Mouse (Mus musculus) liver, postnatal 0 days (tissue): ENCODE results near the gene Pclo. TPM values are rescaled to one million over a fixed set of nuclear protein-coding genes. Genes with fewer than 3 reads are reported as not detected.
A peak's percentile ranks its signal among the peaks of the same experiment; 100 is the strongest.
"Not testable (repeated sequence)": the region's sequence is repeated elsewhere in the genome, so short reads cannot be mapped to it uniquely, and the experiment has no call there.

ENCODE experiments used
- ATAC-seq: fragments of 200-750 bp; cut with Nextera tagmentation; 2 replicates; pipeline ENCODE4 v1.8.0; 2017; ENCODE audit warnings: mild to moderate bottlenecking, moderate library complexity
- DNase-seq: peaks from one replicate; pipeline ENCODE4 v3.0.0-alpha.2; 2016
- H3K27ac ChIP-seq: fragments of 300-500 bp; sonication (generic); 2 replicates; pipeline ENCODE4 v1.5.1; 2014; ENCODE audit warnings: antibody characterized with exemption, moderate library complexity, mild to moderate bottlenecking, low read depth
- H3K27me3 ChIP-seq: fragments of 300-500 bp; sonication (generic); 2 replicates; pipeline ENCODE4 v1.6.1; 2014; ENCODE audit warnings: low read length, control low read depth, mixed read lengths; ENCODE audit not compliant: insufficient read depth
- H3K36me3 ChIP-seq: fragments of 300-500 bp; sonication (generic); replicated peaks from 2 replicates; pipeline ENCODE4 v1.6.1; 2014; ENCODE audit warnings: mild to moderate bottlenecking, control low read depth, low read length, moderate library complexity, mixed read lengths; ENCODE audit not compliant: insufficient read depth
- H3K4me1 ChIP-seq: fragments of 300-500 bp; sonication (generic); 2 replicates; pipeline ENCODE4 v1.6.1; 2014; ENCODE audit warnings: antibody characterized with exemption, mild to moderate bottlenecking, control low read depth; ENCODE audit not compliant: insufficient read depth
- H3K4me2 ChIP-seq: fragments of 300-500 bp; sonication (generic); 2 replicates; pipeline ENCODE4 v1.6.1; 2014; ENCODE audit warnings: low read depth, mild to moderate bottlenecking, low read length, moderate library complexity, mixed read lengths
- H3K4me3 ChIP-seq: fragments of 300-500 bp; sonication (generic); 2 replicates; pipeline ENCODE4 v1.5.1; 2014; ENCODE audit warnings: low read depth, low read length
- H3K9ac ChIP-seq: fragments of 300-500 bp; sonication (generic); replicated peaks from 2 replicates; pipeline ENCODE4 v1.6.1; 2014; ENCODE audit warnings: mild to moderate bottlenecking, moderate library complexity
- H3K9me3 ChIP-seq: fragments of 300-500 bp; sonication (generic); 2 replicates; pipeline ENCODE4 v1.6.1; 2016; ENCODE audit warnings: mild to moderate bottlenecking, control low read depth, low read length, mixed read lengths
- CTCF ChIP-seq: sonication (generic); IDR thresholded peaks from 2 replicates; pipeline ENCODE4 v1.5.1; 2016; ENCODE audit warnings: antibody characterized with exemption, low read depth
- EP300 ChIP-seq: IDR thresholded peaks from 2 replicates; pipeline ENCODE4 v1.6.1; 2016; ENCODE audit warnings: antibody characterized with exemption, low read depth, mild to moderate bottlenecking
- WGBS: fragments of 180-500 bp; shearing (Covaris S2); extraction: QIAGEN DNeasy Blood & Tissue Kit; methylation state at CpG from one replicate; pipeline ENCODE4 v1.1.7; 2014; ENCODE audit not compliant: insufficient replicate concordance; 5-methylcytosine and 5-hydroxymethylcytosine counted together
- polyA plus RNA-seq: library from polyadenylated mRNA; unstranded; fragments of >200 nt; fragmentation: Nextera tagmentation; extraction: Ambion mirVana; gene quantifications from 2 replicates; pipeline ENCODE4 v1.2.1, GENCODE M21; 2015

Gene Pclo
- polyA plus RNA-seq = 0.01 TPM in 1 of 2 replicates, not detected in the other

DNA sequence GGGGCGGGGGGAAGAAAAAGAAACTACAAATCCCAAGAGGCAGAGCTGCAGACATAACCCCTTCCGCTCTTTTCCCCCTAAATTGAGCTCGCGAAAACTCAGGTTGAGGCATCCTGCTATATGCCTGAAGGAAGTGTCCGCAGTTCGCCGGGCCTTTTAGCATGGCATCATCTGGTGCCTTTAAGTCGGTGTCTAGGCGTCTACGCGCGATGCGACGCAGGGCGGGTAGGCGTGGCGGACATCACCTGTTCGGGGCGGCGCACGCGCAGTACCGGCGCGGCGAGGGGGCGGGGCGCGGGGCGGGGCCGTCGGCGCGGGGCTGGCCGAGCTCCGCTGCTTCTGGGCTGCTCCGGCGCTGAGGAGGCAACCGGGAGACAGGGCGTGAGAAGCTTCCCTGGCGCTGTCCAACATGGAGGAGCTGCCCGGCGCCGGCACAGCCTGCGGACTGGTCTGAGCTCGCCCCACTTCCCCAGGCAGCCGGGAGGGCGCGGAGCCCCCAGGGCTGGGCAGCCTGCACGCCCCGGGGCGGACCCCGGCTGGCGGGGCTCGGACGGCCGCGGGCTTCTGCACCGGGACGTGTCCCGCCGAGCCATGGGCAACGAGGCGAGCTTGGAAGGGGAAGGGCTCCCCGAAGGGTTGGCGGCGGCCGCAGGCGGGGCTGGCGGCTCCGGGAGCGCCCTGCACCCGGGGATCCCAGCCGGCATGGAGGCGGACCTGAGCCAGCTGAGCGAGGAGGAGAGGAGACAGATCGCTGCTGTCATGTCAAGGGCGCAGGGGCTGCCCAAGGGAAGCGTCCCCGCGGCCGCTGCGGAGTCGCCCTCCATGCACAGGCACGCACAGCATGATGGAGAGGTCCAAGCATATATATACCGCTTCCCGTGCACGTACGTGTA, at the start of gene Pclo:
Gene Pclo, plus strand, starts transcription at position 288 of the 893 bp plus-strand sequence.
- 0 out of 2 replicates have a peak, but pooled peaks cover 7% of the 10 kb centered on the region for H3K27me3 ChIP-seq
- no peak for TF ChIP-seq EP300
- no peak for TF ChIP-seq CTCF
- peak; percentile 85 for DNase-seq
- ATAC-seq = peak; percentile 97
- WGBS = 2% methylated on average over 81 of the region's 89 CpGs
- H3K36me3 ChIP-seq = no peaks in the 10 kb centered on the region
- peak within 1 kb of the TSS; percentile 57 for H3K4me3 ChIP-seq
- peaks cover 7% of the 10 kb centered on the region; the same call in 1 of the 2 replicates for H3K4me1 ChIP-seq
- no peaks in the 10 kb centered on the region for H3K9me3 ChIP-seq
- peak within 1 kb of the TSS; percentile 41; the same call in 1 of the 2 replicates for H3K9ac ChIP-seq
- H3K27ac ChIP-seq = no peak within 1 kb of the TSS
- peak within 1 kb of the TSS; percentile 86 for H3K4me2 ChIP-seq

DNA sequence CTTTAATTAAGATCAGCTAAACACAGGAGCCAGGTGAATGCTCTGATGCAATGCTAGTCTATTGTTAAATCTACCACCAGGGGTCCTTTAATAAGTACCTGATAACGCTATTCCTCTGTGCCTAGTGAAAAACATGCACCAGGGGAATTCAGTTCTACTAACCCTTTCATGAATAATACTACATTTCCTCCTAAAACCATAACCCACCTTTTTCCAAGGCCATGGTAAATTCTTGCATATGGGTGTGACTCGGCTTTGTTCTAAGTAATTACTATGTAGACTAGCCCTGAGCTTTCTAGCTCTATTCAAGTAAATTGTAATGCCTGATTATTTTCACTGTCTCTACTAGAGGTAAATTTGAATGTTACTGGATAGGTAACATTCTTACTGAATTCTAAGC, 20.3 kb upstream of the Pclo start:
- H3K4me2 ChIP-seq, DNase-seq, H3K36me3 ChIP-seq, ATAC-seq, H3K9me3 ChIP-seq, H3K4me1 ChIP-seq, H3K27me3 ChIP-seq, H3K27ac ChIP-seq, H3K4me3 ChIP-seq, H3K9ac ChIP-seq: not testable (repeated sequence)
- WGBS = 48% methylated on average over 2 of the region's 2 CpGs

DNA sequence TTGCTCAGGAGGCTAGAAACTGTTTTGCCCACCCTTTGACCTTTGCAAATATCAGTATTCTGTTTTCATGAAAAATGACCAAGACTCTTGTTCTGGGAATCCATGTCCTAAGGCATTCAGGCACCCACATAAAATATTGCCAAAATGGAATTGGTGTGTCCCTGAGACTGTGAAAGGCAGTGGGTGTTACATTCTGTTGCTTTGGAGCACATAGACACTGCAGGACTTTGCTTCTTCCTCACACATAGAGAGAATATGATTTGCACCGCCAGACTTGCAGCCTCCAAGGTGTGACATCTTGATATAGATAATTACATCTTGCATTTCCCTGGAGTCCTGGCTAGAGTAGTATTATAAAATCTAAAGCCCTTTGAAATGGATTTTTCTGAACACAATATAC, 6.2 kb upstream of the Pclo start:
- Histone ChIP-seq H3K4me3 (no peak overlapping the region), H3K9me3 (no peaks in the 10 kb centered on the region), H3K9ac (no peak overlapping the region), H3K36me3 (no peaks in the 10 kb centered on the region), H3K4me1 (no peaks in the 10 kb centered on the region), H3K27ac (no peak overlapping the region), H3K4me2 (no peak overlapping the region), H3K27me3 (no peaks in the 10 kb centered on the region)
- TF ChIP-seq CTCF (no peak), EP300 (no peak)
- 64% methylated on average over 1 of the region's 1 CpGs for WGBS
- DNase-seq (no peak), ATAC-seq (no peak)

DNA sequence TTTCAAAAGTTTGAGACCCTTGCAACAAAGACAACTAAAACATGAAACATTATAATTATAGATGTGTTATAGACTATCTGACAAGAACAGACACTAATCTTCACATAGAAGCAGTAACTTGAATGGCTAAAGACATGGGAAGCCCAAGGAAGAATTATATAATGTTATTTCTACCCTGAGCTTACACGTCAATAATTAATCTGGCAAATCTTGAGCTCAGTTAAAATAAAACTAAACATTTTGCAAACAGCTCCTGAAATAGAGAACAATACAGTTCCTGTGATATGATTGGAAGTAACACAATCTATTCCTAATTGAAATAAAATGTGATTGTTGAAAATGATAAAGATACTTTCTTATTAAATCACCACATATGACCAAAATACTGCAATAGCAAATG, 5.1 kb upstream of the Pclo start:
- TF ChIP-seq EP300 (no peak), CTCF (no peak)
- no peak overlapping the region for H3K4me3 ChIP-seq
- 77% methylated on average over 1 of the region's 1 CpGs for WGBS
- H3K36me3 ChIP-seq = no peaks in the 10 kb centered on the region
- H3K4me2 ChIP-seq = no peak overlapping the region
- 0 out of 2 replicates have a peak, but pooled peaks cover 2% of the 10 kb centered on the region for H3K4me1 ChIP-seq
- DNase-seq = no peak
- no peaks in the 10 kb centered on the region for H3K9me3 ChIP-seq
- ATAC-seq = no peak
- H3K9ac ChIP-seq = no peak overlapping the region
- H3K27me3 ChIP-seq = no peaks in the 10 kb centered on the region
- H3K27ac ChIP-seq = no peak overlapping the region

DNA sequence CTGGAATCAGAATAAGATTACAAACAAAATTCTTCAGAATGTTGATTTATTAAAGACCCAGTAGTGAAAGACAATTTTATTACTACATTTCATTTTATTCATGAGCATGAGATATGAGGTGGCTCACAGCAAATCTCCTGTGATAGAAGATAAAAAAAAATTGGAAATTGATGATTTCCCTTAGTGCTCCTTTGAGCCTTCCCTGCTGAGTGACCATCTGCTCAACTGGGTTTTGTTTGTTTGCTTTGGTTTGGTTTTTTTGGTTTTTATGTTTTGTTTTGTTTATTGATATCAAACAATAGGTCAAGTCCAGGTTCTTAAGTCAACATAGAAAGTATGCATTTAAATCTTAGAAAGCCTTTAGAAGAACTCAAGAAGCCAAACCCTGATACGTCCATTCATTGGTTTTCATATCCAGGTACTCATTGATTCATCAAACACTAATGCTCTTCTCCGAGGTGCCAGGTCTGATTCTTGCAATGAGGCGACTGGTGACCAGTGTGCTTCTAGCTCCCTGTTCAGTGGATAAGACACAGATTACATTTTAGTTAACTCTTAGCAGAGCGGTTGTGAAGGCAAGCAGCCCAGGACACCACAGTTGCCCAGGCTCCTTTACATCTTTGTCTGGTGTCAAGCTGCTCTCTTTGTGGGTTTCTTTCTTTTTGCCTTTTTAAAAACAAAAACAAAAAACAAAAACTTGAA, 3.6 kb downstream of the Pclo start:
- Histone ChIP-seq H3K4me1 (peaks cover 7% of the 10 kb centered on the region; the same call in 1 of the 2 replicates), H3K4me3 (no peak overlapping the region), H3K9me3 (no peaks in the 10 kb centered on the region), H3K27me3 (0 out of 2 replicates have a peak, but pooled peaks cover 7% of the 10 kb centered on the region), H3K4me2 (no peak overlapping the region), H3K9ac (no peak overlapping the region), H3K27ac (no peak overlapping the region), H3K36me3 (no peaks in the 10 kb centered on the region)
- WGBS = 62% methylated on average over 4 of the region's 4 CpGs
- no peak for ATAC-seq
- TF ChIP-seq EP300 (no peak), CTCF (no peak)
- no peak for DNase-seq

DNA sequence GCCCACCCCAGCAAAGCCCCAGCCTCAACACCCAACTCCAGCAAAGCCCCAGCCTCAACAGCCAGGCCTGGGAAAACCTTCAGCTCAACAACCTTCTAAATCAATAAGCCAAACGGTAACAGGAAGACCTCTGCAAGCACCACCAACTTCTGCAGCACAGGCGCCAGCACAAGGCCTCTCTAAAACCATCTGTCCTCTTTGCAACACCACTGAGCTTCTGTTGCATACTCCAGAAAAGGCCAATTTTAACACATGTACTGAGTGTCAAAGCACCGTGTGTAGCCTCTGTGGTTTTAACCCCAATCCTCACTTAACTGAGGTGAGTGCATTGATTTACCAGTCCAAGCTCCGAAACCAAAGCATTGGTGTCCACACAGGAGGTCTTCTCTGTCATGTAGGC, 7.3 kb downstream of the Pclo start:
- Histone ChIP-seq H3K4me2 (no peak overlapping the region), H3K27ac (no peak overlapping the region), H3K9me3 (no peaks in the 10 kb centered on the region), H3K27me3 (no peaks in the 10 kb centered on the region), H3K4me3 (no peak overlapping the region), H3K4me1 (no peaks in the 10 kb centered on the region), H3K9ac (no peak overlapping the region), H3K36me3 (no peaks in the 10 kb centered on the region)
- 63% methylated on average over 4 of the region's 4 CpGs for WGBS
- TF ChIP-seq EP300 = no peak
- no peak for TF ChIP-seq CTCF
- ATAC-seq (no peak), DNase-seq (no peak)
